Mouse (Mus musculus): ENCODE data around the gene Traf3ip2.

Gene Traf3ip2

GRCm38 (mm10) chr10:39638862-39639261 is 26.1 kb downstream of the Traf3ip2 start:
- no peak for DNase-seq

GRCm38 (mm10) chr10:39639783-39640182 is 27.0 kb downstream of the Traf3ip2 start:
- no peak for DNase-seq

- DNase-seq: no peak
These were observed 28.1 kb downstream of the Traf3ip2 start for GRCm38 (mm10) chr10:39640817-39641226.

- DNase-seq: peak; percentile 16 to 29
These were observed 33.3 kb downstream of the Traf3ip2 start for GRCm38 (mm10) chr10:39645789-39646628.

- DNase-seq: peak in 1 of 2 experiments; percentile 7
These were observed 33.9 kb downstream of the Traf3ip2 start for GRCm38 (mm10) chr10:39646629-39647019.

GRCm38 (mm10) chr10:39647118-39647517 is 34.4 kb downstream of the Traf3ip2 start:
- no peak for DNase-seq

- no peak for DNase-seq
These were observed 35.5 kb downstream of the Traf3ip2 start for GRCm38 (mm10) chr10:39648278-39648677.

GRCm38 (mm10) chr10:39649550-39649949 is 36.8 kb downstream of the Traf3ip2 start:
- DNase-seq: no peak

- no peak for DNase-seq
These were observed 37.6 kb downstream of the Traf3ip2 start for GRCm38 (mm10) chr10:39650316-39650715.

- no peak for DNase-seq
These were observed 41.3 kb downstream of the Traf3ip2 start for GRCm38 (mm10) chr10:39654001-39654416.

GRCm38 (mm10) chr10:39658901-39659410 is 46.2 kb downstream of the Traf3ip2 start:
- no peak for DNase-seq

GRCm38 (mm10) chr10:39659411-39660268 is 46.9 kb downstream of the Traf3ip2 start:
- no peak for DNase-seq

- DNase-seq: no peak
These were observed 47.5 kb downstream of the Traf3ip2 start for GRCm38 (mm10) chr10:39660269-39660655.

- DNase-seq: no peak
These were observed 48.0 kb downstream of the Traf3ip2 start for GRCm38 (mm10) chr10:39660698-39661097.

GRCm38 (mm10) chr10:39665071-39665502 is 52.4 kb downstream of the Traf3ip2 start:
- no peak for DNase-seq

GRCm38 (mm10) chr10:39666027-39666426 is 53.3 kb downstream of the Traf3ip2 start:
- DNase-seq: no peak

- DNase-seq: no peak
These were observed 58.7 kb downstream of the Traf3ip2 start for GRCm38 (mm10) chr10:39671451-39671850.

GRCm38 (mm10) chr10:39672547-39673051 is 59.9 kb downstream of the Traf3ip2 start:
- no peak for DNase-seq

- DNase-seq: no peak
These were observed 61.4 kb downstream of the Traf3ip2 start for GRCm38 (mm10) chr10:39674106-39674505.

- no peak for DNase-seq
These were observed 62.0 kb downstream of the Traf3ip2 start for GRCm38 (mm10) chr10:39674766-39675165.

GRCm38 (mm10) chr10:39678199-39678791 is 65.6 kb downstream of the Traf3ip2 start:
- DNase-seq: no peak

GRCm38 (mm10) chr10:39681014-39681413 is 68.3 kb downstream of the Traf3ip2 start:
- no peak for DNase-seq

GRCm38 (mm10) chr10:39682556-39682955 is 69.8 kb downstream of the Traf3ip2 start:
- no peak for DNase-seq

All from thymus, postnatal 36 days (tissue).